Mouse (Mus musculus) liver, adult 2 months (tissue): Measurements from ENCODE around the gene Yeats4.

Experiments
- CTCF ChIP-seq: fragments of 200-500 bp; IDR thresholded peaks from 2 replicates; pipeline ENCODE4 v1.5.1; 2011; ENCODE audit warnings: low read depth, low read length, control low read depth
- POLR2A ChIP-seq: fragments of 200-500 bp; IDR thresholded peaks from 2 replicates; pipeline ENCODE4 v1.6.1; 2011; ENCODE audit warnings: low read length, control low read depth; ENCODE audit not compliant: insufficient read depth; ENCODE audit errors: extremely low read depth

DNA sequence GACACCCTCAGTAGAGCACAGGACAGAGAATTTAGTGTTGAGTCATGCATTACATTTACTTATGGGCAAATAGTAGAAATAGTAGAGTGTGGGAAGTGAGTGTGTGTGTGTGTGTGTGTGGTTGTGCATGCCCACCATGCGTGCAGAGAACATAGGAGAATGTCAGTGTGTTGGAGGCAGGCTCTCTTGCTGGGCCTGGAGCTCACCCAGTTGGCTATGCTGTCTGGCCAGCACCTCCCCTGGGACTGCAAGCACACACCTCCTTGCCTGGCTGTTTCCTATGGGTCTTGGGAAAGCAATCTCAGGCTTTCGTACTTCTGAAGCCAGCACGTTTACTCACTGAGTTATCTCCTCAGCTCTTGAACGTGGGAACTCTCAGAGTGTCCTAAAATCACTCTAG lies 10.5 kb upstream of the Yeats4 start:
- TF ChIP-seq POLR2A (no peak), CTCF (no peak)
